In genomic region chr5:34446207-34446606, GRCm38 (mm10) we compare ENCODE assay signal across 15 mouse cellular contexts.
"Had no signal": no experiment of that assay in that cellular context is flagged by ENCODE, and none has a peak within 500 bp of the region (broad histone marks: within the 10 kb centered on the region; RNA-seq: fewer than 3 reads in every experiment).

No protein-coding gene starts in this region.

- H3K27ac ChIP-seq: limb, embryonic 13.5 days; liver, embryonic 14.5 days; midbrain, embryonic 12.5 days; neural tube, embryonic 13.5 days had no signal

- H3K9ac ChIP-seq: limb, embryonic 13.5 days; liver, embryonic 14.5 days; midbrain, embryonic 12.5 days; neural tube, embryonic 13.5 days had no signal

- H3K4me1 ChIP-seq: limb, embryonic 13.5 days; midbrain, embryonic 12.5 days; neural tube, embryonic 13.5 days had no signal

- H3K27me3 ChIP-seq: limb, embryonic 13.5 days; midbrain, embryonic 12.5 days; neural tube, embryonic 13.5 days had no signal

- ATAC-seq: midbrain, embryonic 16.5 days had no signal

- H3K4me2 ChIP-seq: limb, embryonic 13.5 days; midbrain, embryonic 12.5 days; neural tube, embryonic 13.5 days had no signal

- H3K9me3 ChIP-seq: limb, embryonic 13.5 days; midbrain, embryonic 12.5 days; neural tube, embryonic 13.5 days had no signal

- H3K4me3 ChIP-seq: limb, embryonic 13.5 days; midbrain, embryonic 12.5 days; neural tube, embryonic 13.5 days had no signal

- DNase-seq: kidney, postnatal 36 days; layer of hippocampus, adult 9-11 months; layer of hippocampus, postnatal 36 days; left cerebral cortex, postnatal 4 days; lung, adult 18-20 months; retina, postnatal 1 day; right cerebral cortex, postnatal 4 days; spleen, adult 18-20 months; thymus, adult 18-20 months; thymus, postnatal 14 days had no signal
